Mouse (Mus musculus) intestine, embryonic 16.5 days (tissue): ENCODE measurements around the gene Grik1. TPM values are rescaled to one million over a fixed set of nuclear protein-coding genes. Genes with fewer than 3 reads are reported as not detected.
A peak's percentile ranks its signal among the peaks of the same experiment; 100 is the strongest.

Experiments used
- ATAC-seq: fragments of 200-750 bp; cut with Nextera tagmentation; 2 replicates; pipeline ENCODE4 v1.8.0; 2017; ENCODE audit warnings: moderate TSS enrichment, moderate library complexity
- H3K27ac ChIP-seq: fragments of 300-500 bp; sonication (generic); 2 replicates; pipeline ENCODE4 v1.5.1; 2014; ENCODE audit warnings: mild to moderate bottlenecking, low read length
- H3K27me3 ChIP-seq: fragments of 300-500 bp; sonication (generic); replicated peaks from 2 replicates; pipeline ENCODE4 v1.6.1; 2014; ENCODE audit warnings: low read length, control low read depth, mixed read lengths; ENCODE audit not compliant: control insufficient read depth, insufficient read depth
- H3K36me3 ChIP-seq: fragments of 300-500 bp; sonication (generic); 2 replicates; pipeline ENCODE4 v1.6.1; 2014; ENCODE audit warnings: low read length, control low read depth; ENCODE audit not compliant: control insufficient read depth, insufficient read depth
- H3K4me1 ChIP-seq: fragments of 300-500 bp; sonication (generic); 2 replicates; pipeline ENCODE4 v1.6.1; 2014; ENCODE audit warnings: low read length, control low read depth, mixed read lengths; ENCODE audit not compliant: control insufficient read depth, insufficient read depth
- H3K4me2 ChIP-seq: fragments of 300-500 bp; sonication (generic); 2 replicates; pipeline ENCODE4 v1.6.1; 2014; ENCODE audit warnings: low read depth, low read length, control low read depth
- H3K4me3 ChIP-seq: fragments of 300-500 bp; sonication (generic); 2 replicates; pipeline ENCODE4 v1.5.1; 2014; ENCODE audit warnings: mild to moderate bottlenecking, low read length
- H3K9ac ChIP-seq: fragments of 300-500 bp; sonication (generic); 2 replicates; pipeline ENCODE4 v1.6.1; 2014; ENCODE audit warnings: low read depth, low read length
- H3K9me3 ChIP-seq: fragments of 300-500 bp; sonication (generic); 2 replicates; pipeline ENCODE4 v1.6.1; 2016; ENCODE audit warnings: low read length, control low read depth; ENCODE audit not compliant: control insufficient read depth
- WGBS: fragments of 180-500 bp; shearing (Covaris S2); extraction: QIAGEN DNeasy Blood & Tissue Kit; methylation state at CpG from one replicate; pipeline ENCODE4 v1.1.7; 2014; 5-methylcytosine and 5-hydroxymethylcytosine counted together
- polyA plus RNA-seq: library from polyadenylated mRNA; unstranded; fragments of >200 nt; fragmentation: Nextera tagmentation; extraction: Ambion mirVana; gene quantifications from 2 replicates; pipeline ENCODE4 v1.2.1, GENCODE M21; 2015

The Grik1 gene
- polyA plus RNA-seq, 1 experiment from 2014 or later, result 1.0 TPM

GRCm38 (mm10) chr16:88247586-88247985, 42.5 kb downstream of the Grik1 start:
- no peaks in the 10 kb centered on the region for H3K27me3 ChIP-seq
- no peak overlapping the region for H3K9ac ChIP-seq
- H3K4me2 ChIP-seq, result no peak overlapping the region
- ATAC-seq, result no peak
- whole genome bisulfite sequencing, result 88% methylated on average over 3 of the region's 3 CpGs
- H3K4me1 ChIP-seq, result no peaks in the 10 kb centered on the region
- H3K4me3 ChIP-seq, result no peak overlapping the region
- H3K9me3 ChIP-seq, result no peaks in the 10 kb centered on the region
- H3K27ac ChIP-seq, result no peak overlapping the region
- H3K36me3 ChIP-seq, result no peaks in the 10 kb centered on the region

DNA sequence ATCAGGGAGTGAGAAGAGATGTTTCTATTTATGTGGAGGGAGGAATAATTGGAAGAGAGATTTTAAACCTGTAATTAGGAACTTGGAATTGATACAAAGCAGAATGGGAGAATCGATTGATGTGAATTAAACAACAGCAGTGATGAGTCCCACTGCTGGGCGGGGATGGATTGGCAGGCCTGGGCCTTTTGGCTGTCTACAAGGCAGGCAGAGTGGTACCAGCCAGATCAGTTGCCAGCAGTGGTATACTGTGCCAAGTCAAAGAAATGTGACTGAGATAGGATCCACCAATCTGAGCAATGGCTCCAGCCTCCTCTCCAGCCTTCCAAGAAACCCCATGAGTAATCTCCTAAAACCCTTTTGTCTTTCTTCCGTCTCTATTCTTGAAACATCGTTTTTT, 45.4 kb downstream of the Grik1 start:
- Histone ChIP-seq H3K4me3 (no peak overlapping the region), H3K9me3 (no peaks in the 10 kb centered on the region)
- WGBS, result 91% methylated on average over 4 of the region's 4 CpGs

DNA sequence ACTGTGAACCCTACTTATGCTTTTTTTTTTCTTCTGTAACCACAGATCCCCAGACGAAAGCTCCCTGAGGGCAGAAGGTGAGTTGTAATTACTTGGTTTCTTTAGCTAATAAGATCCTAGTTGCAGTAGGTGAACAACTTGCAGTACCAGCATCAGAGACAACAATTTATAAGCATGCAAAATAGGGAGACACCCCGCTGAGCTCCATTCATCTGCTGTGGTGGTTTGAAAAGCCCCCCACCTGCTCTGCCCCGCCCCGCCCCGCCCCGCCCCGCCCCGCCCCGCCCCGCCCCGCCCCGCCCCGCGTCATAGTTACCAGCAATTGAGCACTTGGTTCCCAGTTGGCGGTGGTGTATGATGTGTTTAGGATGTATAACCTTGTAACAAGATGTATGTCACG, 64.4 kb downstream of the Grik1 start:
- no peaks in the 10 kb centered on the region for H3K4me1 ChIP-seq
- no peak overlapping the region for H3K4me2 ChIP-seq
- no peak overlapping the region for H3K4me3 ChIP-seq
- 58% methylated on average over 9 of the region's 16 CpGs for WGBS
- H3K27me3 ChIP-seq, result no peaks in the 10 kb centered on the region
- ATAC-seq, result no peak
- no peak overlapping the region for H3K9ac ChIP-seq
- no peaks in the 10 kb centered on the region for H3K9me3 ChIP-seq
- no peaks in the 10 kb centered on the region for H3K36me3 ChIP-seq
- H3K27ac ChIP-seq, result no peak overlapping the region

More for the DNA sequence above, 45.4 kb downstream of the Grik1 start:
- Histone ChIP-seq H3K27me3 (no peaks in the 10 kb centered on the region), H3K36me3 (no peaks in the 10 kb centered on the region), H3K9ac (no peak overlapping the region), H3K4me1 (no peaks in the 10 kb centered on the region), H3K27ac (no peak overlapping the region), H3K4me2 (no peak overlapping the region)
- ATAC-seq, result no peak

GRCm38 (mm10) chr16:88221932-88222331, 68.1 kb downstream of the Grik1 start:
- Histone ChIP-seq H3K9ac (no peak overlapping the region), H3K27ac (no peak overlapping the region), H3K4me3 (no peak overlapping the region), H3K36me3 (no peaks in the 10 kb centered on the region), H3K27me3 (no peaks in the 10 kb centered on the region), H3K4me1 (no peaks in the 10 kb centered on the region), H3K4me2 (no peak overlapping the region), H3K9me3 (no peaks in the 10 kb centered on the region)
- no peak for ATAC-seq
- 59% methylated on average over 3 of the region's 3 CpGs for WGBS

- Histone ChIP-seq H3K9me3 (no peaks in the 10 kb centered on the region), H3K9ac (no peak overlapping the region), H3K27me3 (no peaks in the 10 kb centered on the region), H3K4me3 (no peak overlapping the region), H3K4me2 (no peak overlapping the region), H3K27ac (no peak overlapping the region), H3K4me1 (no peaks in the 10 kb centered on the region), H3K36me3 (no peaks in the 10 kb centered on the region)
- ATAC-seq, result no peak
- WGBS, result 61% methylated on average over 5 of the region's 5 CpGs
Measured at GRCm38 (mm10) chr16:88212531-88212930, 77.5 kb downstream of the Grik1 start.

GRCm38 (mm10) chr16:88211852-88212251, 78.2 kb downstream of the Grik1 start:
- WGBS, result 66% methylated on average over 8 of the region's 8 CpGs
- no peak overlapping the region for H3K9ac ChIP-seq
- ATAC-seq, result no peak
- H3K36me3 ChIP-seq, result no peaks in the 10 kb centered on the region
- no peak overlapping the region for H3K4me2 ChIP-seq
- no peaks in the 10 kb centered on the region for H3K27me3 ChIP-seq
- no peak overlapping the region for H3K4me3 ChIP-seq
- H3K9me3 ChIP-seq, result no peaks in the 10 kb centered on the region
- no peaks in the 10 kb centered on the region for H3K4me1 ChIP-seq
- H3K27ac ChIP-seq, result no peak overlapping the region

DNA sequence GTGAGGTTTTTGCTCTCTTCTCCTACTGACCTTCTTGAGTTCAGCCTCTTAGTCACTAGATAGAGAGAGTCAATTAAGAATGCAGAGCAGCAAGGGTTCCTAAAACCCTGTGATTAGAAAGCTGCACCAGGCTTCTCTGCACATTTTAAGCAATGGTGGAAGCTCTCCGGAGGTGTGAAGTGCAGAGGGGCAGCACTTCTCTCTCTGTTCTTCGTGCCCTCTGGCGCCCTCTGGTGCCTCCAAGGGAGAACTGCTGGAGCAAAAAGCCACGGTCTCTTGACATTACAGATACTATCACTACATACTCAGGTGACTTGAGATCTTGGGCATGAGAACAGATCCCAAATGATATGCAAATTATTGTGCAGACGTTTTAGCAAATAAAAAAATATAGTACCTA, 85.7 kb downstream of the Grik1 start:
- H3K4me2 ChIP-seq, result no peak overlapping the region
- no peaks in the 10 kb centered on the region for H3K36me3 ChIP-seq
- 3% methylated on average over 5 of the region's 5 CpGs for WGBS
- H3K9me3 ChIP-seq, result no peaks in the 10 kb centered on the region
- no peak overlapping the region for H3K9ac ChIP-seq
- H3K27ac ChIP-seq, result no peak overlapping the region
- peak; percentile 38; the same call in 1 of the 2 replicates for ATAC-seq
- no peaks in the 10 kb centered on the region for H3K27me3 ChIP-seq
- no peaks in the 10 kb centered on the region for H3K4me1 ChIP-seq
- no peak overlapping the region for H3K4me3 ChIP-seq

DNA sequence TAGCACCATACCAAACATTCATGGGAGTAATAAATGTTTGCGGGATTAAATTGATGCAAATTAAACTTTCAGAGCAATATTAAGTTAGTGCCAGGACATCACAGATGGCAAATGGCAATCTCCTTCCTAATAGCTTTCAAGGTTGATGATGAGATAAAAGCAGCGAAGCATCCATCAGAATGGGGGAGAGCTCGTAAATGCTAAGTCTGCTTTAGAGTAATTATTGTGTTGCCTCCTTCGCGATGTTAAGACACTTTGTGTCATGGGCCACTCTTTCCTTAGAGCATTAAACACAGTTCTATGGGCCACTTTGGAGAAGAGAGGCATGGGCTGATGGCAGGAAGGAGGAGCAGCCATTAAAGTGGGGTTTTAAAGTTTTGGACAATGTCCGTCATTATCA, 86.1 kb downstream of the Grik1 start:
- 73% methylated on average over 6 of the region's 6 CpGs for WGBS

DNA sequence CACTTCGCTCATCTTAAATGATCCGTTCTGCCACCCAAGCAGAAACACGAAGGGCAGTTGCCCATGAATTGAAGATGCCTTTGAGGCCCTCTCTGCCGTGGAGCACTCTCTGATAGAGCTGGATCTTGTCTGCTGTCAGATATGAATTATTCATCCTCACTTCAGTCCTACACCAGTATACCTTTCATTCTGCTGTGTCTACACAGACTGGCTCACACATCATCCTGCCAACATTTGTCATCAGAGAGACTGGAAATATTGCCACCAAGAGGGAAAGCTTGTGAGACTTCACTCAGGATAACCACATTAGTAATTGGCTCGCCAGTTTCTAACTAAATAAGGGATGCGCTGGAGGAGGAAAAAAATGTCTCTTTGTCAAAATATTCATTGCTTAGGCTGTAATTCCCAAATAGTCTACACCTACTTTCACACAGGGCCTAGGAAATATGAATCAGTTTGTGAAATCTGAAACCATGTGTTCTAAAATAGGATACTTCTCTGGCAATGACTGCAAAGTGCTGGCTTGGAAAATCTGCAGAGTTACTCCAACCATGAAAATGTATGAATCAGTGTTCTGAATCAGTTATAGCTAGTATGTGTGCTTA, 102.5 kb downstream of the Grik1 start:
- Histone ChIP-seq H3K4me2 (no peak overlapping the region), H3K4me1 (no peaks in the 10 kb centered on the region), H3K4me3 (no peak overlapping the region), H3K9ac (no peak overlapping the region), H3K36me3 (no peaks in the 10 kb centered on the region), H3K9me3 (no peaks in the 10 kb centered on the region), H3K27me3 (no peaks in the 10 kb centered on the region), H3K27ac (no peak overlapping the region)
- 71% methylated on average over 6 of the region's 6 CpGs for WGBS
- no peak for ATAC-seq

More for the DNA sequence above, 86.1 kb downstream of the Grik1 start:
- H3K27me3 ChIP-seq, result no peaks in the 10 kb centered on the region
- H3K9me3 ChIP-seq, result no peaks in the 10 kb centered on the region
- no peak for ATAC-seq
- no peak overlapping the region for H3K27ac ChIP-seq
- no peaks in the 10 kb centered on the region for H3K4me1 ChIP-seq
- H3K4me3 ChIP-seq, result no peak overlapping the region
- no peak overlapping the region for H3K4me2 ChIP-seq
- no peak overlapping the region for H3K9ac ChIP-seq
- H3K36me3 ChIP-seq, result no peaks in the 10 kb centered on the region

DNA sequence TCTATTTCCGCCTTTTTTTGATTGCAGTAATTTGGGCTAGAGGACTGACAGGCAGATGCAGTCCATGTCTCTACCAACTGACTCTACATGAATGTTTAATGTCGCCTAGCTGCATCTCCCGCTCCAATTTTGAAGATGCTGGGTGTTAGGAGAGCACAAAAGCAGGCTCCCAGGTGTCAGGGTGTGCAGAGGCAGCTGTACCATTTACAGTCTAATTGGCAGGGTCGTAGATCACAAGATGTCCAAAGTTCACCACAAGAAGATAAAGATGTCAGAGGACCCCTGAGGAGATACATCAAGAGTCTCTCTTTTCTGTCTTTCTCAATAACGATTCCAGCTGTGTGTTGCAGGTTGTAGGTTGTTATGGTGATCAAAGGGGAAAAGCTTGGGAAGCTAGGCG, 111.3 kb downstream of the Grik1 start:
- H3K9ac ChIP-seq, result no peak overlapping the region
- H3K4me1 ChIP-seq, result no peaks in the 10 kb centered on the region
- ATAC-seq, result no peak
- no peaks in the 10 kb centered on the region for H3K9me3 ChIP-seq
- no peaks in the 10 kb centered on the region for H3K36me3 ChIP-seq
- H3K27ac ChIP-seq, result no peak overlapping the region
- WGBS, result 64% methylated on average over 6 of the region's 6 CpGs
- no peak overlapping the region for H3K4me3 ChIP-seq
- no peaks in the 10 kb centered on the region for H3K27me3 ChIP-seq
- H3K4me2 ChIP-seq, result no peak overlapping the region
